In genomic region chr13:49653180-49653541, GRCm38 (mm10) we compare ENCODE assay signal across 8 mouse cellular contexts. TPM values are rescaled to one million over a fixed set of nuclear protein-coding genes. Genes with fewer than 3 reads are reported as not detected.
DNase-seq lines count a peak whose midpoint lies in the region; ATAC-seq and TF ChIP-seq lines count a peak whose summit lies in the region.

No protein-coding gene starts in this region.

- no peaks in the 10 kb centered on the region for H3K9me3 ChIP-seq in kidney, embryonic 15.5 days (replicated peaks)
- no peaks in the 10 kb centered on the region for H3K9me3 ChIP-seq in ES-E14 (ENCODE audit: control insufficient read depth, insufficient read depth, low read depth, low read length)
- no peaks in the 10 kb centered on the region for H3K9me3 ChIP-seq in embryonic facial prominence, embryonic 12.5 days
- no peaks in the 10 kb centered on the region for H3K9me3 ChIP-seq in intestine, embryonic 14.5 days (ENCODE audit: control insufficient read depth, low read length)
- H3K9me3 ChIP-seq in midbrain, embryonic 13.5 days: no peaks in the 10 kb centered on the region

- under 1% methylated on average over 16 of the region's 16 CpGs for WGBS in kidney, embryonic 15.5 days
- WGBS in embryonic facial prominence, embryonic 12.5 days: 0% methylated on average over 16 of the region's 16 CpGs
- under 1% methylated on average over 16 of the region's 16 CpGs for WGBS in intestine, embryonic 14.5 days
- 0% methylated on average over 16 of the region's 16 CpGs for WGBS in midbrain, embryonic 13.5 days

- no peaks in the 10 kb centered on the region for H3K27me3 ChIP-seq in kidney, embryonic 15.5 days
- no peaks in the 10 kb centered on the region for H3K27me3 ChIP-seq in embryonic facial prominence, embryonic 12.5 days
- H3K27me3 ChIP-seq in intestine, embryonic 14.5 days (replicated peaks; ENCODE audit: control insufficient read depth, insufficient read depth, low read length): no peaks in the 10 kb centered on the region
- H3K27me3 ChIP-seq in midbrain, embryonic 13.5 days: no peaks in the 10 kb centered on the region

- H3K4me3 ChIP-seq in kidney, embryonic 15.5 days (replicated peaks): peak overlapping the region; percentile 91
- H3K4me3 ChIP-seq in ES-E14 (ENCODE audit: insufficient read depth in 1 of 2, low read depth in 1 of 2, low read length in 2 of 2, poor library complexity in 1 of 2, severe bottlenecking in 1 of 2): peak overlapping the region; percentile 64 to 95
- H3K4me3 ChIP-seq in embryonic facial prominence, embryonic 12.5 days: peak overlapping the region; percentile 81
- peak overlapping the region; percentile 91 for H3K4me3 ChIP-seq in intestine, embryonic 14.5 days (ENCODE audit: low read depth, low read length)
- peak overlapping the region; percentile 69 for H3K4me3 ChIP-seq in midbrain, embryonic 13.5 days (replicated peaks)

- peak overlapping the region; percentile 87 for H3K4me2 ChIP-seq in kidney, embryonic 15.5 days
- peak overlapping the region; percentile 72 for H3K4me2 ChIP-seq in embryonic facial prominence, embryonic 12.5 days (replicated peaks)
- H3K4me2 ChIP-seq in intestine, embryonic 14.5 days (ENCODE audit: low read length): peak overlapping the region; percentile 92
- H3K4me2 ChIP-seq in midbrain, embryonic 13.5 days (replicated peaks): peak overlapping the region; percentile 80

- peaks cover 14% of the 10 kb centered on the region; the same call in 1 of the 2 replicates for H3K36me3 ChIP-seq in kidney, embryonic 15.5 days
- H3K36me3 ChIP-seq in ES-E14 (ENCODE audit: control insufficient read depth, insufficient read depth, low read length, poor library complexity, severe bottlenecking): peaks cover 8% of the 10 kb centered on the region
- peaks cover 2% of the 10 kb centered on the region; the same call in 1 of the 2 replicates for H3K36me3 ChIP-seq in embryonic facial prominence, embryonic 12.5 days
- peaks cover 20% of the 10 kb centered on the region for H3K36me3 ChIP-seq in intestine, embryonic 14.5 days (ENCODE audit: control insufficient read depth, insufficient read depth, low read length)
- H3K36me3 ChIP-seq in midbrain, embryonic 13.5 days: peaks cover 9% of the 10 kb centered on the region

- no peak for DNase-seq in kidney, adult 11 months
- no peak for DNase-seq in ES-E14 (ENCODE audit: low read depth, low spot score)
- no peak for DNase-seq in intestine, embryonic 14.5 days (ENCODE audit: low spot score)
- no peak for DNase-seq in urinary bladder, postnatal 36 days (ENCODE audit: low spot score in 2 of 2)
- DNase-seq in left cerebral cortex, adult 9 months (ENCODE audit: low spot score in 2 of 2): no peak

- H3K9ac ChIP-seq in kidney, embryonic 15.5 days: peak overlapping the region; percentile 54
- H3K9ac ChIP-seq in ES-E14 (ENCODE audit: insufficient read depth, low read depth, low read length, poor library complexity, severe bottlenecking): peak overlapping the region; percentile 93
- H3K9ac ChIP-seq in embryonic facial prominence, embryonic 12.5 days: peak overlapping the region; percentile 61
- peak overlapping the region; percentile 58 for H3K9ac ChIP-seq in intestine, embryonic 14.5 days (ENCODE audit: low read length)
- peak overlapping the region; percentile 67 for H3K9ac ChIP-seq in midbrain, embryonic 13.5 days (replicated peaks)

- peak overlapping the region; percentile 81 for H3K27ac ChIP-seq in kidney, embryonic 15.5 days
- H3K27ac ChIP-seq in ES-E14 (ENCODE audit: insufficient read depth, low read depth, low read length, poor library complexity, severe bottlenecking): peak overlapping the region; percentile 65
- peak overlapping the region; percentile 46; the same call in 1 of the 2 replicates for H3K27ac ChIP-seq in embryonic facial prominence, embryonic 12.5 days
- peak overlapping the region; percentile 67; the same call in 1 of the 2 replicates for H3K27ac ChIP-seq in intestine, embryonic 14.5 days (ENCODE audit: low read depth)
- H3K27ac ChIP-seq in midbrain, embryonic 13.5 days: no peak overlapping the region

- in situ Hi-C loops in ES-E14 (cut with MboI; ENCODE audit: low sequenced_read_pairs in 2 of 2, unreplicated experiment in 2 of 2): no loop called here

- peaks cover 22% of the 10 kb centered on the region for H3K4me1 ChIP-seq in kidney, embryonic 15.5 days
- H3K4me1 ChIP-seq in ES-E14 (ENCODE audit: control insufficient read depth in 2 of 2, insufficient read depth in 2 of 2, low read length in 2 of 2, poor library complexity in 1 of 2): peaks cover 0 to 6% of the 10 kb centered on the region in 2 experiments; a peak in 1 of 4 replicates
- H3K4me1 ChIP-seq in embryonic facial prominence, embryonic 12.5 days: peaks cover 7% of the 10 kb centered on the region; the same call in 1 of the 2 replicates
- H3K4me1 ChIP-seq in intestine, embryonic 14.5 days (replicated peaks; ENCODE audit: control insufficient read depth, insufficient read depth, low read length): peaks cover 7% of the 10 kb centered on the region; the same call in 1 of the 2 replicates
- H3K4me1 ChIP-seq in midbrain, embryonic 13.5 days (replicated peaks): peaks cover 21% of the 10 kb centered on the region

- peak; percentile 85 for ATAC-seq in kidney, embryonic 15.5 days (replicated peaks; ENCODE audit: low FRiP score)
- ATAC-seq in embryonic facial prominence, embryonic 12.5 days (ENCODE audit: insufficient number of reproducible peaks, insufficient read depth, low FRiP score, low TSS enrichment): peak; percentile 62
- peak; percentile 75 for ATAC-seq in intestine, embryonic 14.5 days (replicated peaks; ENCODE audit: low FRiP score, low TSS enrichment, low read depth)
- ATAC-seq in midbrain, embryonic 13.5 days: peak; percentile 80

TF ChIP-seq in ES-E14, 5 proteins besides CTCF, POLR2A, EP300 and RAD21:
- TF ChIP-seq MAFK (IDR thresholded peaks at IDR 0.05; ENCODE audit: insufficient read depth, low read depth, low read length): no peak
- TF ChIP-seq ZNF384 (IDR thresholded peaks at IDR 0.05; ENCODE audit: low read depth, low read length): no peak
- peak; percentile 15; the same call in 1 of the 2 replicates for TF ChIP-seq HCFC1 (IDR thresholded peaks at IDR 0.05; ENCODE audit: borderline replicate concordance, insufficient read depth, low read length)
- peak; percentile 13; the same call in 1 of the 2 replicates for TF ChIP-seq CHD2 (IDR thresholded peaks at IDR 0.05; ENCODE audit: low read depth, low read length)
- TF ChIP-seq ZC3H11A (IDR thresholded peaks at IDR 0.05; ENCODE audit: borderline replicate concordance, low read depth, low read length): no peak

RNA-seq across cellular contexts. Expression of gene Nol8, which starts 0.3 kb away (rescaled TPM):
- 16.3 and 20.6 TPM in 2 replicates for polyA plus RNA-seq in kidney, embryonic 15.5 days (2015; fragmentation: Nextera tagmentation; extraction: Ambion mirVana)
- total RNA-seq in ES-E14 (2012; rRNA removed): 32.9 and 41.1 TPM in 2 replicates
- polyA plus RNA-seq in embryonic facial prominence, embryonic 12.5 days (2016; fragmentation: Nextera tagmentation; extraction: Ambion mirVana): 20.0 and 22.8 TPM in 2 replicates
- polyA plus RNA-seq in intestine, embryonic 14.5 days (2014; fragmentation: Nextera tagmentation; extraction: Ambion mirVana): 15.4 and 16.1 TPM in 2 replicates
- polyA plus RNA-seq in midbrain, embryonic 13.5 days (2015; fragmentation: Nextera tagmentation; extraction: Ambion mirVana): 20.5 and 23.0 TPM in 2 replicates

RNA-seq across cellular contexts. Expression of gene Cenpp, which starts 0.6 kb away (rescaled TPM):
- 28.0 and 30.0 TPM in 2 replicates for polyA plus RNA-seq in kidney, embryonic 15.5 days (2015; fragmentation: Nextera tagmentation; extraction: Ambion mirVana)
- total RNA-seq in ES-E14 (2012; rRNA removed): 21.0 and 25.4 TPM in 2 replicates
- polyA plus RNA-seq in embryonic facial prominence, embryonic 12.5 days (2016; fragmentation: Nextera tagmentation; extraction: Ambion mirVana): 26.9 and 29.2 TPM in 2 replicates
- polyA plus RNA-seq in intestine, embryonic 14.5 days (2014; fragmentation: Nextera tagmentation; extraction: Ambion mirVana): 28.3 and 29.3 TPM in 2 replicates
- 12.7 and 13.7 TPM in 2 replicates for polyA plus RNA-seq in midbrain, embryonic 13.5 days (2015; fragmentation: Nextera tagmentation; extraction: Ambion mirVana)

RNA-seq across cellular contexts. Expression of gene Iars, which starts 28.7 kb away (rescaled TPM):
- 83.0 and 83.7 TPM in 2 replicates for polyA plus RNA-seq in kidney, embryonic 15.5 days (2015; fragmentation: Nextera tagmentation; extraction: Ambion mirVana)
- 139 and 176 TPM in 2 replicates for total RNA-seq in ES-E14 (2012; rRNA removed)
- polyA plus RNA-seq in embryonic facial prominence, embryonic 12.5 days (2016; fragmentation: Nextera tagmentation; extraction: Ambion mirVana): 70.9 and 80.7 TPM in 2 replicates
- 96.1 and 101 TPM in 2 replicates for polyA plus RNA-seq in intestine, embryonic 14.5 days (2014; fragmentation: Nextera tagmentation; extraction: Ambion mirVana)
- polyA plus RNA-seq in midbrain, embryonic 13.5 days (2015; fragmentation: Nextera tagmentation; extraction: Ambion mirVana): 57.7 and 61.0 TPM in 2 replicates

RNA-seq across cellular contexts. Expression of gene Ogn, which starts 45.3 kb away (rescaled TPM):
- polyA plus RNA-seq in kidney, embryonic 15.5 days (2015; fragmentation: Nextera tagmentation; extraction: Ambion mirVana): 54.4 and 58.9 TPM in 2 replicates
- 0.16 and 0.45 TPM in 2 replicates for total RNA-seq in ES-E14 (2012; rRNA removed)
- polyA plus RNA-seq in embryonic facial prominence, embryonic 12.5 days (2016; fragmentation: Nextera tagmentation; extraction: Ambion mirVana): 56.6 and 64.5 TPM in 2 replicates
- 56.9 and 64.8 TPM in 2 replicates for polyA plus RNA-seq in intestine, embryonic 14.5 days (2014; fragmentation: Nextera tagmentation; extraction: Ambion mirVana)
- polyA plus RNA-seq in midbrain, embryonic 13.5 days (2015; fragmentation: Nextera tagmentation; extraction: Ambion mirVana): 6.6 and 6.7 TPM in 2 replicates
